Mouse (Mus musculus): ENCODE results near the gene Akna. TPM values are rescaled to one million over a fixed set of nuclear protein-coding genes. Genes with fewer than 3 reads are reported as not detected.

The Akna gene
- polyA plus RNA-seq, 1 experiment from 2014 or later, result 4.8 TPM

GRCm38 (mm10) chr4:63399691-63400270 is 3.4 kb downstream of the Akna start:
- peaks cover 68% of the 10 kb centered on the region for H3K4me1 ChIP-seq (replicated peaks)
- ATAC-seq (ENCODE audit: insufficient read depth), result no peak
- H3K27ac ChIP-seq (replicated peaks), result peak overlapping the region; percentile 61
- peaks cover 10% of the 10 kb centered on the region for H3K36me3 ChIP-seq (replicated peaks)
- H3K27me3 ChIP-seq, result no peaks in the 10 kb centered on the region
- H3K9me3 ChIP-seq (replicated peaks), result no peaks in the 10 kb centered on the region
- H3K9ac ChIP-seq, result no peak overlapping the region
- 36% methylated on average over 8 of the region's 8 CpGs for WGBS (ENCODE audit: insufficient replicate concordance)
- peak overlapping the region; percentile 25 for H3K4me3 ChIP-seq (replicated peaks)
- H3K4me2 ChIP-seq, result peak overlapping the region; percentile 49

GRCm38 (mm10) chr4:63398854-63399609 is 4.1 kb downstream of the Akna start:
- Histone ChIP-seq H3K27ac (replicated peaks) (peak overlapping the region; percentile 61), H3K36me3 (replicated peaks) (peaks cover 18% of the 10 kb centered on the region), H3K27me3 (no peaks in the 10 kb centered on the region), H3K9me3 (replicated peaks) (no peaks in the 10 kb centered on the region), H3K4me3 (replicated peaks) (peak overlapping the region; percentile 25; the same call in 1 of the 2 replicates), H3K4me1 (replicated peaks) (peaks cover 60% of the 10 kb centered on the region), H3K9ac (no peak overlapping the region), H3K4me2 (peak overlapping the region; percentile 36)
- ATAC-seq (ENCODE audit: insufficient read depth), result peak; percentile 25; the same call in 1 of the 2 replicates
- 36% methylated on average over 11 of the region's 11 CpGs for WGBS (ENCODE audit: insufficient replicate concordance)

- Histone ChIP-seq H3K9ac (no peak overlapping the region), H3K4me2 (peak overlapping the region; percentile 36; the same call in 1 of the 2 replicates), H3K36me3 (replicated peaks) (peaks cover 19% of the 10 kb centered on the region), H3K27me3 (no peaks in the 10 kb centered on the region), H3K9me3 (replicated peaks) (no peaks in the 10 kb centered on the region), H3K4me1 (replicated peaks) (peaks cover 50% of the 10 kb centered on the region), H3K27ac (replicated peaks) (no peak overlapping the region), H3K4me3 (replicated peaks) (no peak overlapping the region)
- 79% methylated on average over 10 of the region's 10 CpGs for WGBS (ENCODE audit: insufficient replicate concordance)
- ATAC-seq (ENCODE audit: insufficient read depth), result no peak
Measured at GRCm38 (mm10) chr4:63397981-63398537, 5.1 kb downstream of the Akna start.

- peaks cover 27% of the 10 kb centered on the region for H3K36me3 ChIP-seq (replicated peaks)
- H3K4me2 ChIP-seq, result no peak overlapping the region
- no peaks in the 10 kb centered on the region for H3K27me3 ChIP-seq
- H3K9ac ChIP-seq, result no peak overlapping the region
- H3K9me3 ChIP-seq (replicated peaks), result no peaks in the 10 kb centered on the region
- 53% methylated on average over 6 of the region's 6 CpGs for WGBS (ENCODE audit: insufficient replicate concordance)
- H3K4me3 ChIP-seq (replicated peaks), result no peak overlapping the region
- 0 out of 2 replicates have a peak overlapping the region, but pooled peaks have one; percentile 0 for H3K27ac ChIP-seq (replicated peaks)
- peaks cover 38% of the 10 kb centered on the region for H3K4me1 ChIP-seq (replicated peaks)
- no peak for ATAC-seq (ENCODE audit: insufficient read depth)
Measured at GRCm38 (mm10) chr4:63391322-63391721, 11.8 kb downstream of the Akna start.

- H3K4me2 ChIP-seq, result no peak overlapping the region
- peak overlapping the region; percentile 41 for H3K27ac ChIP-seq (replicated peaks)
- no peak overlapping the region for H3K4me3 ChIP-seq (replicated peaks)
- H3K36me3 ChIP-seq (replicated peaks), result peaks cover 22% of the 10 kb centered on the region
- 54% methylated on average over 11 of the region's 11 CpGs for WGBS (ENCODE audit: insufficient replicate concordance)
- ATAC-seq (ENCODE audit: insufficient read depth), result peak; percentile 43; the same call in 1 of the 2 replicates
- no peaks in the 10 kb centered on the region for H3K9me3 ChIP-seq (replicated peaks)
- H3K4me1 ChIP-seq (replicated peaks), result peaks cover 51% of the 10 kb centered on the region
- no peak overlapping the region for H3K9ac ChIP-seq
- H3K27me3 ChIP-seq, result no peaks in the 10 kb centered on the region
Measured at GRCm38 (mm10) chr4:63389887-63390528, 13.1 kb downstream of the Akna start.

GRCm38 (mm10) chr4:63389121-63389886 is 13.8 kb downstream of the Akna start:
- no peaks in the 10 kb centered on the region for H3K27me3 ChIP-seq
- no peak for ATAC-seq (ENCODE audit: insufficient read depth)
- 0 out of 2 replicates have a peak overlapping the region, but pooled peaks have one; percentile 9 for H3K27ac ChIP-seq (replicated peaks)
- peaks cover 56% of the 10 kb centered on the region for H3K4me1 ChIP-seq (replicated peaks)
- H3K36me3 ChIP-seq (replicated peaks), result peaks cover 15% of the 10 kb centered on the region; the same call in 1 of the 2 replicates
- no peak overlapping the region for H3K4me3 ChIP-seq (replicated peaks)
- H3K9me3 ChIP-seq (replicated peaks), result no peaks in the 10 kb centered on the region
- 0 out of 2 replicates have a peak overlapping the region, but pooled peaks have one; percentile 1 for H3K4me2 ChIP-seq
- 41% methylated on average over 8 of the region's 8 CpGs for WGBS (ENCODE audit: insufficient replicate concordance)
- H3K9ac ChIP-seq, result peak overlapping the region; percentile 11; the same call in 1 of the 2 replicates

- Histone ChIP-seq H3K9me3 (replicated peaks) (no peaks in the 10 kb centered on the region), H3K36me3 (replicated peaks) (peaks cover 16% of the 10 kb centered on the region; the same call in 1 of the 2 replicates), H3K27ac (replicated peaks) (no peak overlapping the region), H3K4me3 (replicated peaks) (no peak overlapping the region), H3K4me1 (replicated peaks) (peaks cover 69% of the 10 kb centered on the region), H3K27me3 (no peaks in the 10 kb centered on the region), H3K4me2 (no peak overlapping the region), H3K9ac (no peak overlapping the region)
- ATAC-seq (ENCODE audit: insufficient read depth), result no peak
- 81% methylated on average over 6 of the region's 6 CpGs for WGBS (ENCODE audit: insufficient replicate concordance)
Measured at GRCm38 (mm10) chr4:63388029-63388428, 15.1 kb downstream of the Akna start.

GRCm38 (mm10) chr4:63385784-63386183 is 17.4 kb downstream of the Akna start:
- ATAC-seq (ENCODE audit: insufficient read depth), result no peak
- Histone ChIP-seq H3K36me3 (replicated peaks) (peaks cover 25% of the 10 kb centered on the region), H3K27ac (replicated peaks) (peak overlapping the region; percentile 12), H3K4me3 (replicated peaks) (no peak overlapping the region; the same call in 1 of the 2 replicates), H3K4me1 (replicated peaks) (peaks cover 71% of the 10 kb centered on the region), H3K9ac (no peak overlapping the region), H3K4me2 (no peak overlapping the region), H3K27me3 (no peaks in the 10 kb centered on the region), H3K9me3 (replicated peaks) (no peaks in the 10 kb centered on the region)
- WGBS (ENCODE audit: insufficient replicate concordance), result 34% methylated on average over 11 of the region's 11 CpGs

- H3K27me3 ChIP-seq, result no peaks in the 10 kb centered on the region
- 81% methylated on average over 3 of the region's 3 CpGs for WGBS (ENCODE audit: insufficient replicate concordance)
- ATAC-seq (ENCODE audit: insufficient read depth), result no peak
- H3K9ac ChIP-seq, result no peak overlapping the region
- H3K36me3 ChIP-seq (replicated peaks), result peaks cover 29% of the 10 kb centered on the region
- no peak overlapping the region for H3K4me3 ChIP-seq (replicated peaks)
- no peaks in the 10 kb centered on the region for H3K9me3 ChIP-seq (replicated peaks)
- no peak overlapping the region for H3K4me2 ChIP-seq
- peaks cover 66% of the 10 kb centered on the region for H3K4me1 ChIP-seq (replicated peaks)
- H3K27ac ChIP-seq (replicated peaks), result peak overlapping the region; percentile 12
Measured at GRCm38 (mm10) chr4:63385253-63385652, 17.9 kb downstream of the Akna start.

- peaks cover 39% of the 10 kb centered on the region for H3K36me3 ChIP-seq (replicated peaks)
- WGBS (ENCODE audit: insufficient replicate concordance), result 64% methylated on average over 4 of the region's 4 CpGs
Measured at GRCm38 (mm10) chr4:63384262-63384661, 18.9 kb downstream of the Akna start.

More at GRCm38 (mm10) chr4:63384262-63384661, 18.9 kb downstream of the Akna start:
- peaks cover 56% of the 10 kb centered on the region for H3K4me1 ChIP-seq (replicated peaks)
- H3K4me3 ChIP-seq (replicated peaks), result no peak overlapping the region
- H3K27me3 ChIP-seq, result no peaks in the 10 kb centered on the region
- H3K4me2 ChIP-seq, result no peak overlapping the region
- H3K9me3 ChIP-seq (replicated peaks), result no peaks in the 10 kb centered on the region
- no peak overlapping the region for H3K9ac ChIP-seq
- H3K27ac ChIP-seq (replicated peaks), result peak overlapping the region; percentile 84
- ATAC-seq (ENCODE audit: insufficient read depth), result peak; percentile 54
